Mouse (Mus musculus) MEL (cell line): ENCODE results near the gene Pafah1b2. TPM values are rescaled to one million over a fixed set of nuclear protein-coding genes. Genes with fewer than 3 reads are reported as not detected.

Source experiments
- DNase-seq: peaks from one replicate; pipeline ENCODE4 v3.0.0; 2011; ENCODE audit warnings: low read depth, low spot score
- H3K27ac ChIP-seq: 2 replicates; pipeline ENCODE4 v1.5.1; 2012; ENCODE audit warnings: low read depth, mild to moderate bottlenecking, control low read depth, low read length, moderate library complexity; ENCODE audit not compliant: control insufficient read depth
- H3K27me3 ChIP-seq, 2 experiments: fragments of 150-350 bp in 1 of 2; sonication (generic) in 1 of 2; 2 replicates each; pipeline ENCODE4 v1.6.1; 2012; ENCODE audit warnings: low read length in 2 of 2, mild to moderate bottlenecking in 2 of 2, improper control_type of control experiment in 1 of 2, moderate library complexity in 1 of 2; ENCODE audit not compliant: insufficient read depth in 2 of 2, control insufficient read depth in 1 of 2
- H3K36me3 ChIP-seq, 2 experiments: 2 replicates each; pipeline ENCODE4 v1.6.1; 2012 to 2014; ENCODE audit warnings: low read length in 2 of 2, improper control_type of control experiment in 1 of 2, inconsistent platforms in 1 of 2, mild to moderate bottlenecking in 1 of 2; ENCODE audit not compliant: insufficient read depth in 2 of 2, control insufficient read depth in 1 of 2
- H3K4me1 ChIP-seq, 2 experiments: fragments of 150-350 bp in 1 of 2; sonication (generic) in 1 of 2; 2 replicates each; pipeline ENCODE4 v1.6.1; 2012; ENCODE audit warnings: low read length in 2 of 2, improper control_type of control experiment in 1 of 2, mild to moderate bottlenecking in 1 of 2; ENCODE audit not compliant: insufficient read depth in 2 of 2, control insufficient read depth in 1 of 2
- H3K4me3 ChIP-seq, 2 experiments: fragments of 150-350 bp in 1 of 2; sonication (generic) in 1 of 2; 2 replicates each; pipeline ENCODE4 v1.5.1; 2012; ENCODE audit warnings: low read depth in 2 of 2, low read length in 2 of 2, mild to moderate bottlenecking in 2 of 2, moderate library complexity in 2 of 2, control low read depth in 1 of 2, improper control_type of control experiment in 1 of 2; ENCODE audit not compliant: control insufficient read depth in 1 of 2, insufficient read depth in 1 of 2
- H3K79me2 ChIP-seq: 2 replicates; pipeline ENCODE4 v1.6.1; 2012; ENCODE audit warnings: mild to moderate bottlenecking, low read length, moderate library complexity; ENCODE audit not compliant: control insufficient read depth, poor library complexity, insufficient read depth
- H3K9ac ChIP-seq: 2 replicates; pipeline ENCODE4 v1.6.1; 2012; ENCODE audit warnings: low read depth, mild to moderate bottlenecking, control low read depth, low read length, moderate library complexity; ENCODE audit not compliant: control insufficient read depth, poor library complexity, severe bottlenecking
- H3K9me3 ChIP-seq: fragments of 150-350 bp; sonication (generic); replicated peaks from 2 replicates; pipeline ENCODE4 v1.6.1; 2012; ENCODE audit warnings: mild to moderate bottlenecking, low read length, improper control_type of control experiment, moderate library complexity; ENCODE audit not compliant: insufficient read depth
- BHLHE40 ChIP-seq: IDR thresholded peaks from 2 replicates; pipeline ENCODE4 v1.6.1; 2012; ENCODE audit warnings: low read depth, mild to moderate bottlenecking, inconsistent platforms, low read length, improper control_type of control experiment, borderline replicate concordance
- E2F4 ChIP-seq: IDR thresholded peaks from 2 replicates; pipeline ENCODE4 v1.6.1; 2011; ENCODE audit warnings: low read depth, low read length, improper control_type of control experiment, borderline replicate concordance
- ELF1 ChIP-seq: IDR thresholded peaks from 2 replicates; pipeline ENCODE4 v1.6.1; 2014; ENCODE audit warnings: low read depth, mild to moderate bottlenecking, inconsistent platforms, low read length, improper control_type of control experiment, moderate library complexity
- GATA1 ChIP-seq: IDR thresholded peaks from 2 replicates; pipeline ENCODE4 v1.6.1; 2011; ENCODE audit warnings: low read depth, low read length, improper control_type of control experiment
- HCFC1 ChIP-seq: IDR thresholded peaks from 2 replicates; pipeline ENCODE4 v1.6.1; 2012; ENCODE audit warnings: low read depth, mild to moderate bottlenecking, inconsistent platforms, low read length, improper control_type of control experiment, moderate library complexity
- MAFK ChIP-seq: IDR thresholded peaks from 2 replicates; pipeline ENCODE4 v1.6.1; 2011; ENCODE audit warnings: low read depth, mild to moderate bottlenecking, low read length, improper control_type of control experiment, borderline replicate concordance
- MAX ChIP-seq: IDR thresholded peaks from 2 replicates; pipeline ENCODE4 v1.6.1; 2011; ENCODE audit warnings: low read length, improper control_type of control experiment
- MXI1 ChIP-seq: IDR thresholded peaks from 2 replicates; pipeline ENCODE4 v1.6.1; 2011; ENCODE audit warnings: mild to moderate bottlenecking, low read depth, low read length, improper control_type of control experiment
- MYB ChIP-seq: IDR thresholded peaks from 2 replicates; pipeline ENCODE4 v1.6.1; 2011; ENCODE audit warnings: mild to moderate bottlenecking, low read depth, low read length, improper control_type of control experiment
- MYC ChIP-seq: IDR thresholded peaks from 2 replicates; pipeline ENCODE4 v1.6.1; 2011; ENCODE audit warnings: low read depth, mild to moderate bottlenecking, low read length, improper control_type of control experiment, moderate library complexity
- POLR2AphosphoS2 ChIP-seq: IDR thresholded peaks from 2 replicates; pipeline ENCODE4 v1.6.1; 2011; ENCODE audit warnings: low read length, improper control_type of control experiment
- RCOR1 ChIP-seq: IDR thresholded peaks from 2 replicates; pipeline ENCODE4 v1.6.1; 2012; ENCODE audit warnings: low read depth, mild to moderate bottlenecking, inconsistent platforms, low read length, improper control_type of control experiment
- SIN3A ChIP-seq: IDR thresholded peaks from 2 replicates; pipeline ENCODE4 v1.6.1; 2012; ENCODE audit warnings: low read length, improper control_type of control experiment, inconsistent platforms
- UBTF ChIP-seq: IDR thresholded peaks from 2 replicates; pipeline ENCODE4 v1.6.1; 2012; ENCODE audit warnings: low read depth, mild to moderate bottlenecking, inconsistent platforms, low read length, improper control_type of control experiment, moderate library complexity, borderline replicate concordance; ENCODE audit not compliant: insufficient read depth
- USF1 ChIP-seq: IDR thresholded peaks from 2 replicates; pipeline ENCODE4 v1.6.1; 2014; ENCODE audit warnings: low read depth, mild to moderate bottlenecking, inconsistent platforms, low read length, improper control_type of control experiment, moderate library complexity
- USF2 ChIP-seq, 2 experiments: IDR thresholded peaks; 2 replicates each; pipeline ENCODE4 v1.6.1; 2011 to 2012; ENCODE audit warnings: improper control_type of control experiment in 2 of 2, low read length in 2 of 2, borderline replicate concordance in 1 of 2, inconsistent platforms in 1 of 2, low read depth in 1 of 2, mild to moderate bottlenecking in 1 of 2; ENCODE audit not compliant: insufficient read depth in 1 of 2
- ZMIZ1 ChIP-seq: IDR thresholded peaks from 2 replicates; pipeline ENCODE4 v1.6.1; 2012; ENCODE audit warnings: low read depth, mild to moderate bottlenecking, inconsistent platforms, low read length, improper control_type of control experiment, moderate library complexity
- polyA plus RNA-seq, 2 experiments: library from polyadenylated mRNA; stranded (reverse) in 1 of 2; unstranded in 1 of 2; fragments of >175 nt in 1 of 2; fragments of >200 nt in 1 of 2; gene quantifications; 2 replicates each; pipeline versions ENCODE4 v1.2.1 to v1.2.4; 2012; ENCODE audit warnings: low replicate concordance in 2 of 2, low read depth in 1 of 2; ENCODE audit not compliant: insufficient read length in 2 of 2, insufficient read depth in 1 of 2, missing spikeins in 1 of 2
- total RNA-seq: library from RNA; depleted of rRNA; stranded (reverse); fragments of 300-350 nt; gene quantifications from 2 replicates; pipeline ENCODE4 v1.2.3, GENCODE M21; 2012

Gene Pafah1b2
- total and polyA plus RNA-seq, 3 experiments: 127 to 178 (median 131) TPM

DNA sequence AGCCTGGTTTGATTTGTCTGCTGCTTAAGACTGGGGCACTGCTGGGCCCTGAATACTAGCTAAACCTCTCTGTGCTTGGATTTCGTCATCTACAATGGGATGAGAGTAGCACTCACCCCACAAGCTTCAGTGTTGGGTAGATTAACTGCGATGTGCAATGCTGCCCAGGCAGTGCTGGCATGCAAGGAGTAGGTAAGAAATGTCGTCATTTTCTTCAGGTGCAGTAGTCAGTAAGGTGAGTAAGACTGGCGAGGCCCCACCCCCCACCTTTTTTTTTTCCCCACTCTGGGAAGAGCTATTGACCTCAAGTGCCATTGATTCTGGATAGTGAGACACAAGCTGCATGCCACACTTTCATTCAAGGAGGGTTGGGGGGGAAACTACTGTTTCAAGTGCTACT is 3.9 kb upstream of the Pafah1b2 start:
- H3K27ac ChIP-seq: no peak overlapping the region
- no peak for DNase-seq
- H3K36me3 ChIP-seq: peaks cover 11 to 24% of the 10 kb centered on the region in 2 experiments
- no peak overlapping the region for H3K9ac ChIP-seq
- peaks cover 83% of the 10 kb centered on the region for H3K79me2 ChIP-seq
- H3K4me3 ChIP-seq: no peak overlapping the region
- H3K4me1 ChIP-seq: peaks cover 3 to 8% of the 10 kb centered on the region in 2 experiments
- no peaks in the 10 kb centered on the region for H3K9me3 ChIP-seq
- no peak for TF ChIP-seq HCFC1
- peak; percentile 22; the same call in 1 of the 2 replicates for TF ChIP-seq MXI1
- no peaks in the 10 kb centered on the region for H3K27me3 ChIP-seq

DNA sequence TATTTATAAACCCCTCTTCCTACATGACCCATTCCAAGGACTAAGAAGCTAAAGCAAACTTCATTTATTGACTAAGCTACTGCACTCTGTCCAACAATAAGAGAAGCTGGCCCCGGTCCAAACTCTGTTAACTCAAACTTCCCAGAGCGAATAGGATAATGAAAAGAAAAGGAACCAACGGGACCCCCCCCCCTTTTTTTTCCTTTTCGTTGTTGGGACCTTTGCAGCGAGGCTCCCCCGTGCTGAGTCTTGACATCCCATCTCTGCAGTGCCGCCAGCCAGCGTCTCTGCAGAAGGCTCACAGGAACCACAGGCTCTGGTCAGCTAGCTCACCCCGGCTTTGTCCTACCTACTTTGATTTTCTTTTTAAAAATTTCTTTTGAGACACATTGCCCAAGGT is 3.3 kb upstream of the Pafah1b2 start:
- H3K4me1 ChIP-seq: peaks cover 5 to 14% of the 10 kb centered on the region in 2 experiments

GRCm38 (mm10) chr9:46015081-46015551 is 2.6 kb upstream of the Pafah1b2 start:
- Histone ChIP-seq H3K27ac (peak overlapping the region; percentile 66), H3K27me3 (no peaks in the 10 kb centered on the region), H3K4me3 (peak overlapping the region; percentile 90 to 93), H3K79me2 (peaks cover 74% of the 10 kb centered on the region), H3K9ac (peak overlapping the region; percentile 99), H3K36me3 (peaks cover 9 to 35% of the 10 kb centered on the region in 2 experiments), H3K9me3 (no peaks in the 10 kb centered on the region), H3K4me1 (peaks cover 5 to 21% of the 10 kb centered on the region in 2 experiments)
- DNase-seq: peak; percentile 81
- peak; percentile 93 for TF ChIP-seq MAX
- TF ChIP-seq SIN3A: peak; percentile 85
- no peak for TF ChIP-seq E2F4
- no peak for TF ChIP-seq RCOR1
- peak; percentile 13; the same call in 1 of the 2 replicates for TF ChIP-seq GATA1
- no peak for TF ChIP-seq MAFK
- TF ChIP-seq MXI1: peak; percentile 97
- peak; percentile 67; the same call in 1 of the 2 replicates for TF ChIP-seq MYC
- TF ChIP-seq UBTF: no peak
- no peak for TF ChIP-seq ELF1
- TF ChIP-seq BHLHE40: peak; percentile 89
- peak; percentile 93 for TF ChIP-seq USF1
- peak in 1 of 2 experiments; percentile 64; a peak in 2 of 4 replicates for TF ChIP-seq USF2 (IDR thresholded peaks at IDR 0.05; ENCODE audit: borderline replicate concordance in 1 of 2, insufficient read depth in 1 of 2, low read depth in 1 of 2, low read length in 2 of 2)

More for the DNA sequence above, 3.3 kb upstream of the Pafah1b2 start:
- Histone ChIP-seq H3K27ac (no peak overlapping the region), H3K4me3 (peak overlapping the region in 1 of 2 experiments; percentile 90; a peak in 2 of 4 replicates), H3K79me2 (peaks cover 77% of the 10 kb centered on the region), H3K9me3 (no peaks in the 10 kb centered on the region), H3K9ac (no peak overlapping the region; the same call in 1 of the 2 replicates), H3K27me3 (no peaks in the 10 kb centered on the region), H3K36me3 (peaks cover 9 to 30% of the 10 kb centered on the region in 2 experiments)
- TF ChIP-seq MYB (no peak), UBTF (no peak), BHLHE40 (no peak), ZMIZ1 (no peak), E2F4 (no peak), POLR2AphosphoS2 (no peak), HCFC1 (no peak)
- DNase-seq: peak; percentile 45
